Comparison of ENCODE assay signal across 17 mouse cellular contexts in the genomic region with DNA sequence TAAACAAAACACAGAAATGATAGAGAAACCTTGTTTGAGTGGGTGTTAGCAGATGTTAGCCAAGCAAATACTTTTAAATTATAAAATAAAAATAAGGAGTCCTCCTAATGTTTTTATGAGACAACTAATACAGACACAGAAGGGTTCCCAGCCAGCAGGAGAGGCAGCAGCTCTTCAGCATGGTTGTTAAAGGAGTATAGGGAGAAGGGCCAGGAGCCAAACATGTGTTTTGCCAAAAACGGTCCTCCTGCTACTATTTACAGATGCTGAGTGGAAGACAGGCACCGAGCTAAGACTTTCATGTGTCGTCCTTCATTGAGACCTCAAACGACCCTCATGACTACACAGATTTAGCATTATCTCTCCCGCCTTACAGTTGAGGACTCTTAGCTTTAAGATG.
DNase-seq lines count a peak whose midpoint lies in the region; ATAC-seq and TF ChIP-seq lines count a peak whose summit lies in the region.
"Had no signal": no experiment of that assay in that cellular context is flagged by ENCODE, and none has a peak within 500 bp of the region (broad histone marks: within the 10 kb centered on the region; RNA-seq: fewer than 3 reads in every experiment).

No protein-coding gene starts in this region.

- H3K9ac ChIP-seq in heart, postnatal 0 days (replicated peaks; ENCODE audit: low read depth, low read length), result no peak overlapping the region
- no peak overlapping the region for H3K9ac ChIP-seq in heart, embryonic 11.5 days (ENCODE audit: low read depth, low read length)
- no peak overlapping the region for H3K9ac ChIP-seq in lung, embryonic 14.5 days
- H3K9ac ChIP-seq in intestine, embryonic 16.5 days (ENCODE audit: low read depth, low read length), result no peak overlapping the region
- H3K9ac ChIP-seq: kidney, embryonic 15.5 days had no signal

- 0 out of 2 replicates have a peak, but pooled peaks cover 8% of the 10 kb centered on the region for H3K4me1 ChIP-seq in heart, postnatal 0 days (ENCODE audit: control insufficient read depth, insufficient read depth)
- H3K4me1 ChIP-seq in heart, embryonic 11.5 days (ENCODE audit: control insufficient read depth, insufficient read depth, low read length), result no peaks in the 10 kb centered on the region
- no peaks in the 10 kb centered on the region for H3K4me1 ChIP-seq in lung, embryonic 14.5 days (ENCODE audit: insufficient read depth)
- H3K4me1 ChIP-seq in intestine, embryonic 16.5 days (ENCODE audit: control insufficient read depth, insufficient read depth, low read length), result no peaks in the 10 kb centered on the region
- H3K4me1 ChIP-seq: kidney, embryonic 15.5 days had no signal

- ATAC-seq in heart, postnatal 0 days (ENCODE audit: insufficient read depth, low read depth), result 0 out of 2 replicates have a peak, but pooled peaks have one; percentile 20
- ATAC-seq in heart, embryonic 11.5 days (replicated peaks; ENCODE audit: insufficient number of reproducible peaks, low FRiP score, low TSS enrichment), result no peak
- ATAC-seq in lung, embryonic 14.5 days (ENCODE audit: insufficient read depth), result no peak
- no peak for ATAC-seq in intestine, embryonic 16.5 days
- ATAC-seq: hindbrain, embryonic 16.5 days; intestine, postnatal 0 days; midbrain, embryonic 16.5 days had no signal

- H3K36me3 ChIP-seq in heart, postnatal 0 days (replicated peaks; ENCODE audit: control insufficient read depth, insufficient read depth, low read length), result peaks cover 18% of the 10 kb centered on the region; the same call in 1 of the 2 replicates
- H3K36me3 ChIP-seq in heart, embryonic 11.5 days (ENCODE audit: control insufficient read depth, insufficient read depth, low read length), result no peaks in the 10 kb centered on the region
- H3K36me3 ChIP-seq in lung, embryonic 14.5 days (ENCODE audit: insufficient read depth), result no peaks in the 10 kb centered on the region
- no peaks in the 10 kb centered on the region for H3K36me3 ChIP-seq in intestine, embryonic 16.5 days (ENCODE audit: control insufficient read depth, insufficient read depth, low read length)

- no peak overlapping the region for H3K4me3 ChIP-seq in heart, postnatal 0 days (ENCODE audit: low read depth, low read length)
- no peak overlapping the region for H3K4me3 ChIP-seq in heart, embryonic 11.5 days (ENCODE audit: low read depth, low read length)
- H3K4me3 ChIP-seq in lung, embryonic 14.5 days (ENCODE audit: low read depth, low read length), result no peak overlapping the region
- no peak overlapping the region for H3K4me3 ChIP-seq in intestine, embryonic 16.5 days (ENCODE audit: low read length)
- H3K4me3 ChIP-seq: kidney, embryonic 15.5 days had no signal

- WGBS in heart, postnatal 0 days, result 38% methylated on average over 5 of the region's 5 CpGs
- WGBS in heart, embryonic 11.5 days (ENCODE audit: insufficient replicate concordance), result 65% methylated on average over 5 of the region's 5 CpGs
- WGBS in lung, embryonic 14.5 days, result 40% methylated on average over 5 of the region's 5 CpGs
- 60% methylated on average over 5 of the region's 5 CpGs for WGBS in intestine, embryonic 16.5 days

- DNase-seq in heart, postnatal 0 days (ENCODE audit: low spot score), result no peak
- DNase-seq in lung, embryonic 14.5 days, result peak; percentile 40
- DNase-seq in lung, postnatal 25 days (ENCODE audit: low spot score), result no peak
- peak; percentile 5 for DNase-seq in urinary bladder, postnatal 14 days (ENCODE audit: low spot score)
- no peak for DNase-seq in urinary bladder, adult 2 months (ENCODE audit: low spot score)
- DNase-seq: adrenal gland, postnatal 36 days; cerebellum, adult 11-12 months; cerebellum, postnatal 36 days; right cerebral cortex, adult 18-20 months; thymus, postnatal 14 days had no signal

- no peaks in the 10 kb centered on the region for H3K27me3 ChIP-seq in heart, postnatal 0 days (ENCODE audit: control insufficient read depth, insufficient read depth, low read length)
- H3K27me3 ChIP-seq in heart, embryonic 11.5 days (ENCODE audit: control insufficient read depth, insufficient read depth, low read length), result no peaks in the 10 kb centered on the region
- H3K27me3 ChIP-seq in lung, embryonic 14.5 days (ENCODE audit: insufficient read depth, low read length), result no peaks in the 10 kb centered on the region
- no peaks in the 10 kb centered on the region for H3K27me3 ChIP-seq in intestine, embryonic 16.5 days (replicated peaks; ENCODE audit: control insufficient read depth, insufficient read depth, low read length)
- H3K27me3 ChIP-seq: kidney, embryonic 15.5 days had no signal

- H3K9me3 ChIP-seq in heart, postnatal 0 days (replicated peaks; ENCODE audit: control insufficient read depth, low read length), result no peaks in the 10 kb centered on the region
- H3K9me3 ChIP-seq in heart, embryonic 11.5 days (replicated peaks; ENCODE audit: control insufficient read depth, low read length), result no peaks in the 10 kb centered on the region
- H3K9me3 ChIP-seq in lung, embryonic 14.5 days (ENCODE audit: low read depth, low read length), result no peaks in the 10 kb centered on the region
- no peaks in the 10 kb centered on the region for H3K9me3 ChIP-seq in intestine, embryonic 16.5 days (ENCODE audit: control insufficient read depth, low read length)
- H3K9me3 ChIP-seq: kidney, embryonic 15.5 days had no signal

- TF ChIP-seq EP300 in heart, postnatal 0 days (IDR thresholded peaks at IDR 0.05; ENCODE audit: low read depth), result no peak

- TF ChIP-seq CTCF in heart, postnatal 0 days (IDR thresholded peaks at IDR 0.05; ENCODE audit: low read depth), result no peak
- no peak for TF ChIP-seq CTCF in lung, embryonic 14.5 days (IDR thresholded peaks at IDR 0.05; ENCODE audit: low read depth)

- H3K27ac ChIP-seq in heart, postnatal 0 days (ENCODE audit: low read depth), result no peak overlapping the region
- no peak overlapping the region for H3K27ac ChIP-seq in heart, embryonic 11.5 days (ENCODE audit: low read depth, low read length)
- no peak overlapping the region for H3K27ac ChIP-seq in lung, embryonic 14.5 days (ENCODE audit: low read depth)
- no peak overlapping the region for H3K27ac ChIP-seq in intestine, embryonic 16.5 days (ENCODE audit: low read length)
- H3K27ac ChIP-seq: kidney, embryonic 15.5 days had no signal

- no peak overlapping the region for H3K4me2 ChIP-seq in heart, postnatal 0 days (ENCODE audit: low read depth, low read length)
- H3K4me2 ChIP-seq in heart, embryonic 11.5 days, result no peak overlapping the region
- no peak overlapping the region for H3K4me2 ChIP-seq in lung, embryonic 14.5 days
- no peak overlapping the region for H3K4me2 ChIP-seq in intestine, embryonic 16.5 days (ENCODE audit: low read depth, low read length)
- H3K4me2 ChIP-seq: kidney, embryonic 15.5 days; liver, embryonic 11.5 days had no signal

Comparison
In these comparisons a context has a peak if more than half of its experiments do, and no peak if none do; other contexts are left out.
1. DNase-seq: peak in lung, embryonic 14.5 days (single experiment) and urinary bladder, postnatal 14 days (single experiment); none in heart, postnatal 0 days (single experiment), lung, postnatal 25 days (single experiment) and urinary bladder, adult 2 months (single experiment).